Mouse (Mus musculus) MEL-GATA-1-ER (cell line): ENCODE measurements around the gene Hist1h2ai.
"Not testable (repeated sequence)": the region's sequence is repeated elsewhere in the genome, so short reads cannot be mapped to it uniquely, and the experiment has no call there.

Source experiments
- DNase-seq: peaks from one replicate; pipeline ENCODE4 v3.0.0-alpha.2; 2012; ENCODE audit warnings: low read depth; ENCODE audit errors: extremely low read depth

Hist1h2ai gene

GRCm38 (mm10) chr13:21715864-21716539 lies at the start of gene Hist1h2ai, which contains the start of gene Hist1h2bl:
Gene Hist1h2ai, plus strand, starts transcription at chr13:21716422.
Gene Hist1h2bl, minus strand, starts transcription at chr13:21716143.
- peak; percentile 97 for DNase-seq

GRCm38 (mm10) chr13:21677305-21677704 lies 38.9 kb upstream of the Hist1h2ai start, which contains the start of gene Olfr1360:
Gene Olfr1360, minus strand, starts transcription at chr13:21677405.
- DNase-seq, result no peak

- no peak for DNase-seq
Observed at GRCm38 (mm10) chr13:21697811-21698210, 18.4 kb upstream of the Hist1h2ai start, which contains the start of gene Olfr1359. Gene Olfr1359, plus strand, starts transcription at chr13:21698111.

- no peak for DNase-seq
Observed at GRCm38 (mm10) chr13:21706669-21707068, 9.6 kb upstream of the Hist1h2ai start.

GRCm38 (mm10) chr13:21710031-21710711 lies 6.1 kb upstream of the Hist1h2ai start:
- DNase-seq, result peak; percentile 67

GRCm38 (mm10) chr13:21710821-21711525 lies 5.2 kb upstream of the Hist1h2ai start:
- DNase-seq, result no peak

GRCm38 (mm10) chr13:21711698-21712097 lies 4.5 kb upstream of the Hist1h2ai start:
- no peak for DNase-seq

GRCm38 (mm10) chr13:21714725-21715124 lies 1.5 kb upstream of the Hist1h2ai start:
- DNase-seq, result peak; percentile 79

- DNase-seq, result peak; percentile 66
Observed at GRCm38 (mm10) chr13:21715131-21715863, 925 bp upstream of the Hist1h2ai start.

- peak; percentile 60 for DNase-seq
Observed at GRCm38 (mm10) chr13:21716540-21717391, 544 bp downstream of the Hist1h2ai start.

- DNase-seq, result peak; percentile 96
Observed at GRCm38 (mm10) chr13:21717397-21718357, 1.5 kb downstream of the Hist1h2ai start, which contains the start of gene Hist1h3h. Gene Hist1h3h, plus strand, starts transcription at chr13:21717659.

GRCm38 (mm10) chr13:21718381-21719080 lies 2.3 kb downstream of the Hist1h2ai start:
- DNase-seq, result peak; percentile 67

- DNase-seq, result not testable (repeated sequence)
Observed at GRCm38 (mm10) chr13:21721107-21721756, 5.0 kb downstream of the Hist1h2ai start.

GRCm38 (mm10) chr13:21721757-21722372 lies 5.6 kb downstream of the Hist1h2ai start, which contains the start of gene Hist1h2bm:
Gene Hist1h2bm, plus strand, starts transcription at chr13:21722044.
- DNase-seq, result peak; percentile 97

GRCm38 (mm10) chr13:21722373-21722925 lies 6.2 kb downstream of the Hist1h2ai start:
- DNase-seq, result peak; percentile 56

GRCm38 (mm10) chr13:21722993-21723836 lies 7.0 kb downstream of the Hist1h2ai start:
- no peak for DNase-seq
